Mouse (Mus musculus): Measurements from ENCODE around the gene Gm17545.

GRCm38 (mm10) chr9:22453501-22453924 lies 577 bp upstream of the Gm17545 start:
- TF ChIP-seq POLR2A (IDR thresholded peaks at IDR 0.05; ENCODE audit: insufficient read length, low read depth): no peak
- TF ChIP-seq CEBPB (IDR thresholded peaks at IDR 0.05; ENCODE audit: insufficient read depth, poor library complexity, severe bottlenecking): no peak
- no peak for TF ChIP-seq MAX (IDR thresholded peaks at IDR 0.05; ENCODE audit: low read depth)
- TF ChIP-seq USF1 (IDR thresholded peaks at IDR 0.05; ENCODE audit: low read depth): no peak
- no peak for TF ChIP-seq TCF3 (IDR thresholded peaks at IDR 0.05; ENCODE audit: insufficient read length, low read depth)
- no peak for TF ChIP-seq MYOD1 (IDR thresholded peaks at IDR 0.05; ENCODE audit: control insufficient read depth in 1 of 3, insufficient read length in 2 of 3, low read depth in 2 of 3)

All from myocyte (in vitro differentiated cells).